Mouse (Mus musculus) neural tube, embryonic 12.5 days (tissue): Measurements from ENCODE around the gene Mbd6. TPM values are rescaled to one million over a fixed set of nuclear protein-coding genes. Genes with fewer than 3 reads are reported as not detected.

ENCODE experiments used
- ATAC-seq: fragments of 200-750 bp; cut with Nextera tagmentation; 2 replicates; pipeline ENCODE4 v1.8.0; 2017; ENCODE audit warnings: low read depth, mild to moderate bottlenecking, moderate TSS enrichment, moderate library complexity; ENCODE audit not compliant: low FRiP score
- H3K27ac ChIP-seq: fragments of 300-500 bp; sonication (generic); 2 replicates; pipeline ENCODE4 v1.5.1; 2016
- H3K27me3 ChIP-seq: fragments of 300-500 bp; sonication (generic); replicated peaks from 2 replicates; pipeline ENCODE4 v1.6.1; 2016; ENCODE audit warnings: mild to moderate bottlenecking
- H3K36me3 ChIP-seq: fragments of 300-500 bp; sonication (generic); 2 replicates; pipeline ENCODE4 v1.6.1; 2016; ENCODE audit warnings: mild to moderate bottlenecking
- H3K4me1 ChIP-seq: fragments of 300-500 bp; sonication (generic); 2 replicates; pipeline ENCODE4 v1.6.1; 2016
- H3K4me2 ChIP-seq: fragments of 300-500 bp; sonication (generic); replicated peaks from 2 replicates; pipeline ENCODE4 v1.6.1; 2016; ENCODE audit warnings: mild to moderate bottlenecking
- H3K4me3 ChIP-seq: fragments of 300-500 bp; sonication (generic); 2 replicates; pipeline ENCODE4 v1.5.1; 2016
- H3K9ac ChIP-seq: fragments of 300-500 bp; sonication (generic); 2 replicates; pipeline ENCODE4 v1.6.1; 2016; ENCODE audit warnings: mild to moderate bottlenecking
- H3K9me3 ChIP-seq: fragments of 300-500 bp; sonication (generic); 2 replicates; pipeline ENCODE4 v1.6.1; 2016; ENCODE audit warnings: mild to moderate bottlenecking
- WGBS: fragments of 180-500 bp; shearing (Covaris S2); methylation state at CpG from one replicate; pipeline ENCODE4 v1.1.7; 2016; 5-methylcytosine and 5-hydroxymethylcytosine counted together
- polyA plus RNA-seq: library from polyadenylated mRNA; unstranded; fragments of >200 nt; fragmentation: Nextera tagmentation; extraction: Ambion mirVana; gene quantifications from 2 replicates; pipeline ENCODE4 v1.2.1, GENCODE M21; 2016

Mbd6 gene
- polyA plus RNA-seq: 18.4 and 20.5 TPM in 2 replicates

GRCm38 (mm10) chr10:127288800-127289572 lies at the start of gene Mbd6:
TSS of gene Mbd6 (minus strand) at chr10:127289018.
- peak within 1 kb of the TSS; percentile 86 for H3K27ac ChIP-seq
- H3K36me3 ChIP-seq: peaks cover 41% of the 10 kb centered on the region
- H3K4me1 ChIP-seq: peaks cover 57% of the 10 kb centered on the region
- H3K27me3 ChIP-seq: no peaks in the 10 kb centered on the region
- peak; percentile 23 for ATAC-seq
- H3K4me2 ChIP-seq: peak within 1 kb of the TSS; percentile 88
- peak within 1 kb of the TSS; percentile 86 for H3K9ac ChIP-seq
- H3K4me3 ChIP-seq: peak within 1 kb of the TSS; percentile 72
- no peaks in the 10 kb centered on the region for H3K9me3 ChIP-seq
- WGBS: under 1% methylated on average over 42 of the region's 65 CpGs

- Histone ChIP-seq H3K4me2 (no peak overlapping the region), H3K36me3 (no peaks in the 10 kb centered on the region), H3K9ac (no peak overlapping the region), H3K27me3 (peaks cover 24% of the 10 kb centered on the region), H3K4me1 (peaks cover 39% of the 10 kb centered on the region), H3K27ac (no peak overlapping the region), H3K9me3 (no peaks in the 10 kb centered on the region), H3K4me3 (no peak overlapping the region)
- WGBS: 84% methylated on average over 6 of the region's 6 CpGs
- no peak for ATAC-seq
Measured at GRCm38 (mm10) chr10:127337536-127338099, 48.8 kb upstream of the Mbd6 start.

DNA sequence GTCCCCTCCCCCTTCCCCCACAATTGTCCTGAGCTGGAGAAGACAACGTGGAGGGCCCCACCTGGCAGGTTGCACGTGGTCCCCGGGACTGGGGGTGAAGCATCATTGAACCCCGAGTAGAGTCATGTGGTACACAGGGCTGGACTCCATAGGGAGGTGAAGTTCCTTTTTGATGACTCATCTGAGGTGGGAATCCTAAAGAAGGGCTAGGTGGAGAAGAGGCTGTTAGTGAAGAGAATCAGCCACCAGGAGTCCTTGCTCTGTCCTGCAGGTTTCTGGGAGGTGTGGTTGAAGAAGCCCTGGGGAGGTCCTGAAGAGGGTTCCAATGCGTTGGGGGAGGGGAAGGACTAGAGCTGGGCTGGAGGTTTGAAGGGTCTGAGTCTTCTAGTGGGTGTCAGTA lies 48.1 kb upstream of the Mbd6 start:
- 77% methylated on average over 5 of the region's 5 CpGs for WGBS
- ATAC-seq: no peak
- H3K27ac ChIP-seq: no peak overlapping the region

DNA sequence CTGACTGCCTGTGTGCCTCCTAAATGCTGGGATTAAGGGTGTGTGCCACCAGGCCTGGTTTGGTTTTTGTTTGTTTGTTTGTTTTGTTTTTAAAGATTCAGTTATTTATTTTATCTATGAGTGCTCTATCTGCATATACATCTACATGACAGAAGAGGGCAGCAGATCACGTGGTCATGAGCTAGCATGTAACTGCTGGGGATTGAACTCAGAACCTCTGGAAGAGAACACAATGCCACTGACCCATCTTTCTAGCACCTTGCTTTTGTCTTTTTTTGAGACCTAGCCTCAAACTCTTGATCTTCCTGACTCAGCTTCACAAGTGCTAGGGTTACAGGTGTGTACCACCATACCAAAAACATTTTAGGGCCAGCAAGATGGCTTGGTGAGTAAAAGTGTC lies 46.5 kb upstream of the Mbd6 start:
- Histone ChIP-seq H3K4me2 (no peak overlapping the region), H3K36me3 (no peaks in the 10 kb centered on the region), H3K4me3 (no peak overlapping the region), H3K9me3 (no peaks in the 10 kb centered on the region), H3K27ac (no peak overlapping the region), H3K9ac (no peak overlapping the region), H3K4me1 (peaks cover 16% of the 10 kb centered on the region), H3K27me3 (peaks cover 5% of the 10 kb centered on the region)
- WGBS: 71% methylated on average over 1 of the region's 1 CpGs
- no peak for ATAC-seq

More for the DNA sequence above, 48.1 kb upstream of the Mbd6 start:
- H3K4me2 ChIP-seq: no peak overlapping the region
- H3K4me3 ChIP-seq: no peak overlapping the region
- H3K4me1 ChIP-seq: peaks cover 33% of the 10 kb centered on the region
- H3K9ac ChIP-seq: no peak overlapping the region
- H3K36me3 ChIP-seq: no peaks in the 10 kb centered on the region
- no peaks in the 10 kb centered on the region for H3K9me3 ChIP-seq
- H3K27me3 ChIP-seq: peaks cover 22% of the 10 kb centered on the region

DNA sequence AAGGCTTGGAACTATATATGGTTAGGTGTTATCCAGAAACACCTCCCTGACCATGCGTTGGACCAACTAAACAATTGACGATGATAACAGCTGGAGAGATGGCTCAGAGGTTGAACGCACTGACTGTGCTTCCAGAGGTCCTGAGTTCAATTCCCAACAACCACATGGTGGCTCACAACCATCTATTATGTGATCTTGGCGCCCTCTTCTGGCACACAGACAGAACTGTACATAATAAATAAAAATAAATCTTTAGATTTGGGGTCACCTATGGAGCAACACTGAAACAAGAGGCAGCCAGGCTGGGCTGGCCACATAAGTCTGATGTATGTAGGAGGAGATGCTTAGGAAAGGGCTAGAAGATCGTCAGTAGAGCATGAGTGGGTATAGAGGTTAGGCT lies 44.3 kb upstream of the Mbd6 start:
- H3K36me3 ChIP-seq: no peaks in the 10 kb centered on the region

GRCm38 (mm10) chr10:127332211-127332874 lies 43.5 kb upstream of the Mbd6 start:
- Histone ChIP-seq H3K4me1 (no peaks in the 10 kb centered on the region), H3K9me3 (no peaks in the 10 kb centered on the region), H3K36me3 (no peaks in the 10 kb centered on the region), H3K9ac (no peak overlapping the region), H3K27ac (no peak overlapping the region), H3K27me3 (peaks cover 23% of the 10 kb centered on the region), H3K4me2 (peak overlapping the region; percentile 43), H3K4me3 (no peak overlapping the region)
- WGBS: 38% methylated on average over 31 of the region's 31 CpGs
- ATAC-seq: no peak

More for the DNA sequence above, 44.3 kb upstream of the Mbd6 start:
- H3K27me3 ChIP-seq: peaks cover 15% of the 10 kb centered on the region
- H3K4me2 ChIP-seq: no peak overlapping the region
- no peaks in the 10 kb centered on the region for H3K4me1 ChIP-seq
- H3K27ac ChIP-seq: no peak overlapping the region
- no peak for ATAC-seq
- no peak overlapping the region for H3K4me3 ChIP-seq
- no peak overlapping the region for H3K9ac ChIP-seq
- WGBS: 78% methylated on average over 5 of the region's 5 CpGs
- H3K9me3 ChIP-seq: no peaks in the 10 kb centered on the region

DNA sequence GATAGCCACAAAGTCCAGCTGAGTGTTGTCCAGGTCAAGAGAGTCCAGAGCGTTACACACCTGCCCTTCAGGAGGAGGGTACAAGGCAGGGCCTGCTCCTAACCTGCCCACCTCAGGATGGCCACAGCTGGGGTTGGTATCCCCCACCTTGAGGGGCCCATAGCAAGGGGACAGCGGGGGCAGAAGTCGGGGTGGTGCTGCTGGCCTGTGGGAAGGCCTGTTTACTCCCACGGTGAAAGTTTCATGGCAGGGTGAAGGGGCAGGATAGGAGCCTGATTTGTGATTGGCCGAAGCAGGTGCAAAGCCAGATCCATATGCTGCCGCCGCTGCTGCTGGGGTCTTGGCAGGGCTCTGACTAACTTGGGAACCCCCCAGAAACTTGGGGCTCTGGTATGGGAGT lies 41.4 kb upstream of the Mbd6 start:
- Histone ChIP-seq H3K27ac (no peak overlapping the region), H3K4me3 (no peak overlapping the region), H3K4me2 (no peak overlapping the region), H3K9ac (no peak overlapping the region), H3K27me3 (peaks cover 45% of the 10 kb centered on the region), H3K4me1 (peaks cover 14% of the 10 kb centered on the region), H3K36me3 (no peaks in the 10 kb centered on the region), H3K9me3 (no peaks in the 10 kb centered on the region)
- WGBS: 83% methylated on average over 7 of the region's 7 CpGs
- no peak for ATAC-seq

DNA sequence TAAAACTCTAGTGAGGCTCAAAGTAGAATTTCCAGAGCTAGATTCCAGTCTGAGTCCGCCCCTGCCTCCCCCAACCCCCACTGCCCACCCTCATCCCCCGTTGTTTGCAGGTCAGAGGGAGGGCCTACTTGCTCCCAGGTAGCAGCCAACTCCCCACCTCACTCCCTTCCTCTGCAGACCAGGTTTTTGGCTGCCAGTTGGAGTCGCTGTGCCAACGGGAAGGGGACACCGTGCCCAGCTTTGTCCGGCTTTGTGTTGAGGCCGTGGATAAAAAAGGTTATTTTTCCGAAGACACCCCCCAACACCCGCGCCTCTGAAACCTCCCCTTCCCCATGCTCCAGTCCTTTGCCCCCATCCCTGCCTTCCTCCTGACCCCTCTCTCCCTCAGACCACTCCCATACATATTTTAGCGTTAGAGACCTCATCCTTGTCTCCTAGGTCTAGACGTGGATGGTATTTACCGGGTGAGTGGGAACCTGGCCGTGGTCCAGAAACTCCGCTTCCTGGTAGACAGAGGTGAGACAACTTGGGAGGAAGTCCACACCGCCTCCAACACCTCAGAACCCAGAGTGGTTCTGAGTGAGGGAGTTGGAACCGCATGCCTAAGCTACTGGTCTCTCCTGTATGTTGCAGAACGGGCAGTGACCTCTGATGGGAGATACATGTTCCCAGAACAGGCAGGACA lies 38.8 kb upstream of the Mbd6 start:
- Histone ChIP-seq H3K36me3 (no peaks in the 10 kb centered on the region), H3K27ac (no peak overlapping the region), H3K4me1 (peaks cover 14% of the 10 kb centered on the region), H3K9ac (no peak overlapping the region), H3K4me2 (no peak overlapping the region), H3K9me3 (no peaks in the 10 kb centered on the region), H3K27me3 (peaks cover 63% of the 10 kb centered on the region), H3K4me3 (no peak overlapping the region)
- 50% methylated on average over 18 of the region's 18 CpGs for WGBS
- no peak for ATAC-seq

GRCm38 (mm10) chr10:127326828-127327227 lies 38.0 kb upstream of the Mbd6 start:
- no peaks in the 10 kb centered on the region for H3K36me3 ChIP-seq
- H3K4me1 ChIP-seq: peaks cover 14% of the 10 kb centered on the region
- H3K9me3 ChIP-seq: no peaks in the 10 kb centered on the region
- 8% methylated on average over 29 of the region's 29 CpGs for WGBS
- H3K27me3 ChIP-seq: peaks cover 63% of the 10 kb centered on the region
- peak overlapping the region; percentile 49; the same call in 1 of the 2 replicates for H3K9ac ChIP-seq
- H3K27ac ChIP-seq: no peak overlapping the region
- ATAC-seq: no peak
- H3K4me2 ChIP-seq: peak overlapping the region; percentile 67
- peak overlapping the region; percentile 33 for H3K4me3 ChIP-seq

DNA sequence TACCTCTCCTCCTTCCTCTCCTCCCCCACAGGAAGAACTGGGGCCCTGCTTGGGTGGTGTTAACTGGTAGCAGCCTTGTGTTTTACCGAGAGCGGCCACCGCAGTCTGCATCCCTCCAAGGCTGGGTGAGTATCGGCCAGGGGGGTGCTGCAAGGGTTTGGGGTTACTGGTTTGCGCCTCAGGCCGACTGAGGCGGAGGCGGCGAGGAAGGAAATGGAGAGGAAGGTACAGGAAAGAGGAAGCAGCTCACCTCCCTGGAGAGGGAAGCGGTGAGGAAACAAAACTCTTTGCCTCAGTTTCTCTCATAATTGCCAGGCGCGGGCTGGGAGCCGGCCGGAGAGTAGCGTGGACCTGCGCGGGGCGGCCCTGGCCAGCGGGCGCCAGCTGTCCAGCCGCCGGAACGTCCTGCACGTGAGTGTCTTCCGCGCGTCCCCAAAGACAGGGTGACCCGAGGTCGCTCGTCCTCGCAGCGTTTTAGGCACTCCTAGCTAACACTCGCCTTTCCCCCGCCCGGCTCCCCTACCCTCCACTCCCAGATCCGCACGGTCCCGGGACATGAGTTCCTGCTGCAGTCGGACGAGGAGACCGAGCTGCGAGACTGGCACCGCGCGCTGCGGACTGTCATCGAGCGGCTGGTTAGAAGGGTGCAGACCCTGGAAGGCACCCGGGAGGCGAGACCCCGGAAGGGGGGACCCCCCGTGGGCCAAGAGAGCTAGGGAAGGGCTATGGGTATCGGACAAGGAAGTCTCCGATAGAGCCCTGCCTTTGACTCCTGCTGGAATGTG lies 37.4 kb upstream of the Mbd6 start:
- H3K9me3 ChIP-seq: no peaks in the 10 kb centered on the region
- H3K36me3 ChIP-seq: no peaks in the 10 kb centered on the region
- H3K27ac ChIP-seq: no peak overlapping the region
- H3K27me3 ChIP-seq: peaks cover 63% of the 10 kb centered on the region
- peak; percentile 44 for ATAC-seq
- peak overlapping the region; percentile 49 for H3K9ac ChIP-seq
- peaks cover 14% of the 10 kb centered on the region for H3K4me1 ChIP-seq
- H3K4me2 ChIP-seq: peak overlapping the region; percentile 67
- peak overlapping the region; percentile 33 for H3K4me3 ChIP-seq
- WGBS: under 1% methylated on average over 54 of the region's 54 CpGs

DNA sequence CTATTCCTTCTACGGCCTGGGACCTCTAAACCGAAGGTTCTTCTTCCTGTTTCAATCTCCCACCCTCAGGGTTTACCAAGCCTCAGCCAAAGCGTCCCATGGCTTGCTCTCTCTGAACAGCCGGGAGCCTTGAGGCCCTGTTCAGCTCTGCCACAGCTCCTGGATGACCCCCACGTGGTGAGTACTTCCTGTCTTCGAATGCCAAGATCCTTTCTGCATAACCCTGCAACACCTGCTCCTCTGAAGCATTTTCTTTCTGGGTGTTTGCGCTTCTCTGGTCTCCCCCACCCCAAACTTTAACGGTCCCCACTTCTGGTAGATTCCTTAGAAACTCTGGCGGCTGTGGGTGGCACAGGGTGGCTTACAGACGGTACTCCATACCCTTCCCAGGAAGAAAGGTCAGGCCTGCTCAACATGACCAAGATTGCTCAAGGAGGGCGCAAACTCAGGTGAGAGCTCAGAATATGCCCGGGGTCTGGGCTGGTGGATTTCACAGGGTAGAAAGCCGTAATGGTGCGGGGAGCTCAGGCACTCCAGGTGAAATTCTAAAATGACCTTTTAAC lies 36.7 kb upstream of the Mbd6 start:
- Histone ChIP-seq H3K9ac (0 out of 2 replicates have a peak overlapping the region, but pooled peaks have one; percentile 49), H3K4me3 (peak overlapping the region; percentile 33; the same call in 1 of the 2 replicates), H3K9me3 (no peaks in the 10 kb centered on the region), H3K27me3 (peaks cover 63% of the 10 kb centered on the region), H3K36me3 (no peaks in the 10 kb centered on the region), H3K27ac (no peak overlapping the region), H3K4me2 (peak overlapping the region; percentile 67), H3K4me1 (peaks cover 14% of the 10 kb centered on the region)
- WGBS: 23% methylated on average over 14 of the region's 14 CpGs
- no peak for ATAC-seq
